Mouse (Mus musculus) cortical plate, adult 2 months (tissue): ENCODE measurements around the gene Akap12.

ENCODE experiments used
- CTCF ChIP-seq: fragments of 200-500 bp; IDR thresholded peaks from 2 replicates; pipeline ENCODE4 v1.5.1; 2011; ENCODE audit warnings: mild to moderate bottlenecking, control low read depth, low read length; ENCODE audit not compliant: insufficient read depth; ENCODE audit errors: extremely low read depth
- POLR2A ChIP-seq: fragments of 200-500 bp; IDR thresholded peaks from 2 replicates; pipeline ENCODE4 v1.6.1; 2011; ENCODE audit warnings: mild to moderate bottlenecking, low read length, control low read depth; ENCODE audit not compliant: insufficient read depth; ENCODE audit errors: extremely low read depth

DNA sequence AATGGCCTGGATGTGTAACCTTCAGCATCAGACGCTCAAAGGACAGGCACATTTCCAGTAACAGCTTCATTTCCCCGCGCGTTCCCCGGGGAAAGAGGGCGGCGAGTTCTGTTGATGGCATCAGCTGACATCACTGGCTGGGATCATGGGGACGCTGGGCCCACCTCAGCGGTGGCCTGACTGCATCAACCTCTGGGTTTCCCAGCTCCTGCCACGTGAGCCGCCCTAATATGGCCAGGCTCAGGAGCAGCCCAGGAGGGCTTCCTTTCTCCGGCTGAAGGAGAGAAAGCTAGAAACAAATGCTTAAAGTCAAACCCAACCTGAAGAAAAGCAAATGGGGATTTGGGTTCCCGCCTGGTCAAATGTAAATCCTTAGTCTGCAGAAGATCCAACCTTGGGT lies 539 bp upstream of the Akap12 start:
- TF ChIP-seq CTCF (no peak), POLR2A (peak; percentile 20; the same call in 1 of the 2 replicates)
